Mouse (Mus musculus) layer of hippocampus, postnatal 25 days (tissue): ENCODE results near the gene Tex36. TPM values are rescaled to one million over a fixed set of nuclear protein-coding genes. Genes with fewer than 3 reads are reported as not detected.
A peak's percentile ranks its signal among the peaks of the same experiment; 100 is the strongest.

Source experiments
- DNase-seq, 2 experiments: peaks; one replicate each; pipeline ENCODE4 v3.0.0; 2022; ENCODE audit warnings: mixed read lengths in 2 of 2, low spot score in 1 of 2; ENCODE audit errors: extremely low spot score in 1 of 2
- total RNA-seq, 2 experiments: library from RNA; stranded (reverse); gene quantifications; 2 replicates each; pipeline ENCODE4 v1.2.3; 2021

Gene Tex36
- total RNA-seq, 2 experiments from 2014 or later = not detected

GRCm38 (mm10) chr7:133600558-133600957 is 1.4 kb downstream of the Tex36 start:
- DNase-seq = no peak

DNA sequence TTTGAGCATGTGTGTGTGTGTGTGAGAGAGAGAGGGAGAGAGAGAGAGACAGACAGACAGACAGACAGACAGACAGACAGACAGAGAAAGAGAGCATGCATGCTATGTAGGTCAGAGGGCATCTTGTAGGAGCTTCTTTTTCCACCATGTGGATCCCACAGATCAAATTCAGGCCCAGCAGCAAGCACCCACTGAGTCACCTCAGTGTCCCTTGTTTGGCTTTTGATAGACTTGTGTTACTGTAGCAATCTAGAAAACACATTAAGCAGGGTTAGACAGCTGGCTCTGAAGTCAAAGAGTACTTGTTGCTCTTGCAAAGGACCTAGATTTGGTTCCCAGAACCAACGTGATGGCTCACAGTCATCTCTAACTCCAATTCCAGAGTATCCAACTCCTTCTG is 10.2 kb downstream of the Tex36 start:
- DNase-seq = no peak

DNA sequence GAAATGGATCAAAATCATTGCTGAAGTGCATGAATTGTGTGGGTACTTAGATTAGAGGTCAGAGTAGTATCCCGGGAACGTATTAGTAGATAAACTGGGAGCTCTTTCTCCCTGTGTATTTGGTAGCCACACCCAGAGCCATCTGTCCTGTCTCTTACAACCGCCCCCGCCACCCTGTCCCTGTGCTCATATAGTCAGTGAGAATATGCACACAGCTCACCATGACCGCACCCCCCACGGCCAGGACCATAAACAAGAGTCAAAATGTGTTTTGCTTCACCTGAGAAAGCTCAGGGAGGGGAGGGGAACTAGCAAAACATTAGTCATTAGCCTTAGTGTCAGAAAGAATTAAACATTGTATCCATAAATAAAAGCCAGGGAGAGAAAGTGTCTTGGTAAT is 18.7 kb downstream of the Tex36 start:
- no peak for DNase-seq

- no peak for DNase-seq
Measured at GRCm38 (mm10) chr7:133580296-133580640, 21.7 kb downstream of the Tex36 start.

- peak in 1 of 2 experiments; percentile 7 for DNase-seq
Measured at GRCm38 (mm10) chr7:133579491-133580295, 22.3 kb downstream of the Tex36 start.

GRCm38 (mm10) chr7:133576825-133577224 is 25.1 kb downstream of the Tex36 start:
- DNase-seq = no peak

GRCm38 (mm10) chr7:133576281-133576680 is 25.7 kb downstream of the Tex36 start:
- DNase-seq = no peak

GRCm38 (mm10) chr7:133571927-133572326 is 30.0 kb downstream of the Tex36 start:
- DNase-seq = no peak

DNA sequence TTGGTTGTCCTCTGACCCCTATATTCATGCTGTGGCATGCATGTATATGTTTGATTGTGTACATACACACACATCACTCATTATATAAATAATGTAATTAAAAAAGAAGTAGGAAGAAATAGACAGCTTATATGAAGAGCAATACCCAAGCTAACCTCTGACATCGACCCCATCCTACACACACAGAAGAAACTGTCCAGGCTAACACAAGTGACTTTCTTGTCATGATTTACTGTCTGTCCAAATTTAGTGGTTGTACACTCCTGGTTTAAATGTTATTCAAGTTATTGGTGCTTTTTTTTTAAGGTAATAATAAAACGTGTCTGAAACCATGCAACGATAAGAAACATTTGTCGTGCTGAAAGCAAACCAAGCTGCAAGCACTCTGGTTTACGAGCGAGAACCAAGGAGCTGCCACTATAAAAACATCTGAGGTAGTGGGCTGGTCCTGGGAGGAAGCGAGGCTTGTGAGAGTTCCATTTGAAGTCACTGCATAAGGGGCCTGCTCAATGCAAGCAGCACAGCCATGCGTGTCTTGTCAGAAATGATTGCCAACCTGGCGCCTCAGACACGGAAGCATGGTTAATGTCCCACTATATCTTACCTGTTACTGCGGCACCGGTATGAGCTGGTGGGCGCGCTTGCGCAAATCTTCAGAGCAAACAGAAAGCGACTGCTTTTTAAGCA is 32.6 kb downstream of the Tex36 start:
- no peak for DNase-seq

DNA sequence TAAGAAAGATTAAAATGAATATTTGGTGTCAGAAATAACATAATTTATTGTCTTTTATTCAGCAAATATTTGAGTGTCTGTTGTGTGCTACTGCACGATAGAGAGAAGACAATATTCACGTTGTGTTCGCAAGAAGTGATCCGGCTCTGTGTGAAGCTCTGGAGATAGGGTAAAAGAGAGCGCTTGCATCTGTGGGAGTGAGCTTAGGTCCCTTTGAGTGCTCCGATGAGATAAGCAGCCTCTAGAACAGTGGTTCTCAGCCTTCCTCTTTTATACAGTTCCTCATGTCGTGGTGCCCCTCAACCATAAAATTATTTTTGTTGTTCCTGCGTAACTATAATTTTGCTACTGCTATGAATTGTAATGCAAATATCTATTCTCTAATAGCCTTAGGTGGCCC is 37.4 kb downstream of the Tex36 start:
- DNase-seq = no peak

DNA sequence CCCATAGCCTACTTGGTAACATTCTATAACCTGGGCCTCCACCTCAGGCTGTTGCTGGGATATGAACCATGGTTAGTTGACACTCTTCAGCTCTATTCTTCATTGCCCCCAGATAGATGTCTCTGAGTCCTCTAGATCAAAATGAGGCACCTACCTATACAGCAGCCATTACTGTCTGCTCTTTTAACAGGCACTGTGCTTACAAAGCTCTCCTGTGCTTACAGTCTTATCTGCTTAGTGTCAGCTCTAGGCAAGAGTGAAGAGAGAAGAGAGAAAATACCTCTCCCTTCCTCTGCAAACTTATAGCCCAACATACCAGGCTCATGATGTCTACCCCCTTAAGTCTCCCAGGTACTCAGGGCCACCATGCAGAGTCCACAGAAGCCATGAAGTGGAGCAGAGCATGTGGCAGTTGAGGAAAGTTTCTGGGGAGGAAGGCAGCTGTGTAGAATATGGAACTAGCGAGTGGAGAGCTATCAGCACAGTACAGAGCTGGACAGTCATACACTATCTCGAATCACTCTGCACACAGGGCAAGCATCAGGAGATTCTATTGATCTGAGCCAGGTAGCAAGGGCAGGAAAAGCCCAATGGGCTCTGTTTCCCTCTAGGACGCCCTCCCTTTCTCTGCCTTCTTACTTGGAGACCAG is 38.7 kb downstream of the Tex36 start:
- DNase-seq = no peak

DNA sequence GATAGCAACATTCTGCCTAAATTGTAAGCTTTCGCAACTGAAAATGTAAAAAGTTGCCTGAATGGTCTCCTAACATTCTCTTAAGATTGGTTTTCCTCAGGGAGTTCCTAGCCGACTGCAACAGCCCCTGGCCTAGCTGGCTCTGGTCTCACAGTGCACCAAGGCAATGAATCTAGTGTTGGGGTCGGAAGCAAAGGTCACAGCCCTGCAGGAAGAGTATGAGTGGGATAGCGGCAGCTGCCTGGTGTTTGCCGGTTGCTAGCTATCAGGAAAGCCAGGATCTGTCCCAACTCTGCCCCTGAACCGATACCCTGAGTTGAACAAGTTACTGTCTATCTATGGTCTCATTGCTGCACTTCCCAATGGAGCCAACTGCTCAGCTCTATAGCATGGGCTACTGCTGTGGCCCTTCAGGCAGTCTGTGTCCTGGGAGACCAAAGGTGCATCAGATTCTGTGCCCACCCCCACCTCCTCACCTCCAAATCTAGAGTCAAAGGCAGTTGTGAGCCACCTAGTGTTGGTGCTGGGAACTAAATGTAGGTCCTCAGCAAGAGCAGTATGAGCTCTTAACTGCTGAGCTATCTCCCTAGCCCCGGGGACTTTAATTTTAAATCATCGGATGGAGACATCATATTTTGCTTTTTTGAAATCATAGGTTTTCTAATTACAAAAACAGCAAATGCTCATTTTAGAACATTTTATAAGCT is 46.0 kb downstream of the Tex36 start:
- DNase-seq = peak in 1 of 2 experiments; percentile 41

DNA sequence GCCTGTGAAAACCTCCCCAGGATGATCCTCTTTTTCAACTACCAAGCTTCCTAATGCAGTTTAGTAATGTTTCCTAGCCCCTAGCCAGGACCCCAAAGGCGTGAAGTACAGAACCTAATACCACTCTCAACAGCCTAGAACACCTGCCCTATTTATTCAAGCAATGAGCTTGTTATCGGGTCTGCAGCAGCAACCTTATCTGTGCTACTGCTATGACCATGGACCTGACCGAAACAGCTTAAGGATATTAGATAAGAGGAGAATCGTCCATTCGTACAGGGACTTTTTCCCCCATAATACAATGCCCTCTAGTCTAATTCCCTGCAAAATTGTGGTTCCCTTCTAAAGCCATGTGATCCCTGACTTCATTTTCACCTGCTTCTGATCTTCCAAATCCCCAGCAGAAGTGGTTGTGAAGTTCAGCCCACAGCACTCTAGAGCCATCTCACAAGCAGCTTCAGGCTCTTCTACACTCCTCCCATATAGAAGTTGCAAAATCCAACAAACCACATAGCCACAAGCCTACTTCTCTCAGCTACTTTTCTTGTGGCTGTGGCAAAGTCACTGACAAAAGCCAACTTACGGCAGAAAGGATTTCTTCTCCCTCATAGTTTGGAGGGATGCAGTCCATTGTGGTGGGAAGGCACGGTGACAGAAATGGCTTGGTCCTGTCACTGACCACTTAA is 49.5 kb downstream of the Tex36 start:
- DNase-seq = no peak

DNA sequence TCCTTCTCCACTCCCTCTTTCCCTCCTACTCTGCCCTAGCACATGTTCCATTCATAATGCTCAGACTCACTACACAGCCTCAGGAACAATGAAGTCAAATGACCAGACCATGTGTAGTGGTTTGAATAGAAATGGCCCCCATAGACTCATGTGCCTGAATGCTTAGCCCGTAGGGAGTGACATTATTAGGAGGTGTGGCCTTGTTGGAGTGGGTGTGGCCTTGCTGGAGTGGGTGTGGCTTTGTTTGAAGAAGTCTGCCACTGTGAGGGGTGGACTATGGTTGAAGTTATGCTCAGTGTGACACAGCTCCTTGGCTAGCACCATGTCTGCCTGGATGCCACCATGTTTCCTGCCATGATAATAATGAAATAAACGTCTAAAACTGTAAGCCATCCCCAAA is 51.0 kb downstream of the Tex36 start:
- DNase-seq = no peak

DNA sequence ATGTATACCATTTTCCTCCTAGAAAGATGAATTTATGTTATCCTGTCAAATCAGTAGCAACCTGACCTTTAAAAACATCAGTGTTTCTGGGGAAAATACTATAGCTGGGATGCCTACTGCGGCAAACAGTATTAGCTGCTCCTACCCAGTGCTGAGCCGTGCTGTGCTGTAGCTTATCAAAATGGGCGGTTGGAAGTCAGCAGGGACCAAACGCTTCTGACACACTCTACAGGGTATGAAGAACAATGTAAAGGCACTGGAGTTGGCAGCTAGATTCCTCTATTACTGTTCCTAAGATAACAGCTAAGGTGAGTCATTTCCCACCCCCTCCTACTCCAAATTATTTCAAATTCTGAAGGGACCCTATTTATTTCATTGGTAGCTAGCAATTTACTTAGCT is 53.5 kb downstream of the Tex36 start:
- no peak for DNase-seq

GRCm38 (mm10) chr7:133545631-133546030 is 56.3 kb downstream of the Tex36 start:
- no peak for DNase-seq

DNA sequence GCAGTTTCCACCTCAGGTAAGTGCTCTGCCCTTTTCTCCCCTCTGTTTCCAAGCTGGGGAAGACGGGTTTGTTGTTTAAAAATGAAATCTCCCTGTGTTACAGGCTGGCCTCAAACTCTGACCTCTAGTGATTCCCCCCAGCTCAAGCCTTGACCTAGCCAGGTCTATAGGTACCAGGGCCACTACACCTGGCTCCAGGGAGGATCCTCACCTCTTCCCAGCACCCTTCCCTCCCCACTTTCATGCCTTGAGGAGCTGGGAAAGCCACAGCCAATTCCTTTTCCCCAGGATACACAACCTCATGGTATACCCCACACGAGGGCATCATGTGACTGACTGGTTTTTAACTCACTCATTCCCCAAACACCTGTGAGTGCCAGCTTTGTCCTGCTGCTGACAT is 57.0 kb downstream of the Tex36 start:
- no peak for DNase-seq

DNA sequence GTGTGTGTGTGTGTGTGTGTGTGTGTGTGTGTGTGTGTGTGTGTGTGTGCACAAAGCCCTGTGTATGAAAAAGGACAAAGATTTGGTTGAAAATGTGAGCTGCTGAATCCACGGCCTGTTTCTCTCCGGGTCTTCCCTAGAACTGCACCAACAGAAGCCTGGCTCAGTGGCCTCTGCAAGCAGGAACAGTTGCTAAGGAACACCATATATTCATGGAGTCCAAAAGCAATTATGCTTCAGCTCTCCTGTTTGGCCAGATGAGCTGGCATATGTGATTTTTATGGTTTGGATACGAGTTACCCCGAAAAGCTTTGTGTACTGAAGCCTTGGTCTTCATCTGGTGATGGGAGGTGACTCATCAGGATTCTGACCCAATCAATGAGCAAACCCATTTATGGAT is 58.8 kb downstream of the Tex36 start:
- peak in 1 of 2 experiments; percentile 11 for DNase-seq

DNA sequence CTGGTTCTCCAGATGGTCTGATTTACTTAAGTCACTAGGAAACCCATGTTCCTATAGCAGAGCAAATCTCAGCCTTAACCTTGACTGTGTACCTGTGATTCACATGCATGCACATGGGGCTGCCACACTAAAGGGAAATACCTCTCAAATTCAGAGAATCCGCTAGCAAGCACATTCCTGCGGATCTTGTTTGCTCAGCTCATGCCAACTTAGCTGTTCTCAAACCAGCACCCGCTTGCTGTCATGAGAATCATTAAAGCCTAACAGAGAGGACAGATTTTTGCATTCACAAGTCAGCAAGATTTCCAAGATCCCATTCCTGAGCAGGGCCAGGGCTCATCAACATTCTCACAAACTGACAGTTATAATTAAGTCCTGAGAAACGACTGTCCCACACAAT is 64.6 kb downstream of the Tex36 start:
- no peak for DNase-seq
